Mouse (Mus musculus): Measurements from ENCODE around the gene Bad.
A peak's percentile ranks its signal among the peaks of the same experiment; 100 is the strongest.

DNA sequence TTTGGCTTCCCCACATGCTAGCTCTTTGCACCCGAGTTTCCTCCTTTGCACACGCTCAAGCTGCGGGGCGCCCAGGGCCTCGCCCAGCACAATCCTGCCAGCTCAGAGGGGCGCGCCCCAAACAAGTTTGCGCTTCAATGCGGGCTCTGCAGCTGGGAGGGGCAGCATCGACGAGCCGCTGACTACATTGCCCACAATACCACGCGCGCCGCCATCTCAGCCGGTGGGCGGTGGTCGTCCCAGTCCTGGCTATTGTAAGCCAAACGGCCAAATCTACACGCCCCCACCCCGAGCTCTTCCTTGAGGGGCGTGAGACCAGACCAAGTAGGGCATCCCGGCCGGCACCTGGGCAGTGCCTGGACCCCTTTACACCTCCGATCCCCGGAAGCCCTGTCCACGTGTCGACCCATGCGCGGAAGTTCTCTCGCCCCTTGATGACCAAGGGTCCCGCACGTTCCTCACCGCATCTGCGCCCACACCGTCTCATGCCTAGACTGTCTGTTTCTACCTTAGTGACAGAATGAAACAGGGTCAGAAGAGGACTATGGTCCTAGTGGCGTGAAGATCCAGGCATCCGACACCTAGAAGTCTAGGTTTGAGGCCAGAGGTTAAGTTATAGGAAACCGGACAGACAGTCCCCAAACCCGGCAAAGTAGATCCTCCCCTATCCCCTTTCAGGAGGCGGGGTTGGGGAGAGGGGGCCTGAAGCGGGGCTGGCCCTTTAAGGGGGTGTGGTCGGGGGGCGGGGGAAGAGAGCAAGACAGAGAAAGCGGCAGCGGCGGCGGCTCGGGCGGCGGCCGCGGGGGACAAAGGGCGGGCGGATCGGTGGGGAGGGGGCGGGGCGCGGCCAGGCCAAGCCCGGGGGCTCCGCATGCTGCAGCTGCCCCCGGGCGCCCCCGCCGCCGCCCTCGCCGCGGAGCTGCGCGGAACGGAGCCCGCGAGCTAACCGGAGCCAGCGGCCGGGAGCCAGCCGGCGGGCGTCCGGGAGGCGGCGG lies 32.8 kb downstream of the Bad start, which contains the start of gene Ppp1r14b:
- TF ChIP-seq CTCF (IDR thresholded peaks at IDR 0.05; ENCODE audit: insufficient read depth, low read length): no peak
- peak; percentile 33; the same call in 1 of the 2 replicates for TF ChIP-seq POLR2A (IDR thresholded peaks at IDR 0.05; ENCODE audit: borderline replicate concordance, extremely low read depth, low read depth, low read length)
